Mouse (Mus musculus) liver, embryonic 12.5 days (tissue): ENCODE measurements around the gene Sult1a1. TPM values are rescaled to one million over a fixed set of nuclear protein-coding genes. Genes with fewer than 3 reads are reported as not detected.

Experiments used
- ATAC-seq: fragments of 200-750 bp; cut with Nextera tagmentation; 2 replicates; pipeline ENCODE4 v1.8.0; 2017; ENCODE audit warnings: moderate number of reproducible peaks, mild to moderate bottlenecking, moderate library complexity
- H3K27ac ChIP-seq: fragments of 300-500 bp; sonication (generic); 2 replicates; pipeline ENCODE4 v1.5.1; 2016; ENCODE audit warnings: mild to moderate bottlenecking
- H3K27me3 ChIP-seq: fragments of 300-500 bp; sonication (generic); replicated peaks from 2 replicates; pipeline ENCODE4 v1.6.1; 2016; ENCODE audit warnings: mild to moderate bottlenecking, moderate library complexity
- H3K36me3 ChIP-seq: fragments of 300-500 bp; sonication (generic); 2 replicates; pipeline ENCODE4 v1.6.1; 2016; ENCODE audit warnings: mild to moderate bottlenecking, moderate library complexity
- H3K4me1 ChIP-seq: fragments of 300-500 bp; sonication (generic); 2 replicates; pipeline ENCODE4 v1.6.1; 2016
- H3K4me2 ChIP-seq: fragments of 300-500 bp; sonication (generic); 2 replicates; pipeline ENCODE4 v1.6.1; 2016; ENCODE audit warnings: mild to moderate bottlenecking, moderate library complexity
- H3K4me3 ChIP-seq: fragments of 300-500 bp; sonication (generic); 2 replicates; pipeline ENCODE4 v1.5.1; 2016; ENCODE audit warnings: mild to moderate bottlenecking, moderate library complexity
- H3K9ac ChIP-seq: fragments of 300-500 bp; sonication (generic); 2 replicates; pipeline ENCODE4 v1.6.1; 2016; ENCODE audit warnings: mild to moderate bottlenecking, moderate library complexity
- H3K9me3 ChIP-seq: fragments of 300-500 bp; sonication (generic); replicated peaks from 2 replicates; pipeline ENCODE4 v1.6.1; 2016; ENCODE audit warnings: mild to moderate bottlenecking, moderate library complexity
- WGBS: fragments of 180-500 bp; shearing (Covaris S2); methylation state at CpG from one replicate; pipeline ENCODE4 v1.1.7; 2016; ENCODE audit not compliant: insufficient replicate concordance; 5-methylcytosine and 5-hydroxymethylcytosine counted together
- polyA plus RNA-seq: library from polyadenylated mRNA; unstranded; fragments of >200 nt; fragmentation: Nextera tagmentation; extraction: Ambion mirVana; gene quantifications from 2 replicates; pipeline ENCODE4 v1.2.1, GENCODE M21; 2016

The Sult1a1 gene
- polyA plus RNA-seq, 1 experiment from 2014 or later = 0.50 TPM

GRCm38 (mm10) chr7:126632478-126632877 is 43.8 kb downstream of the Sult1a1 start:
- Histone ChIP-seq H3K9ac (no peak overlapping the region), H3K27me3 (no peaks in the 10 kb centered on the region), H3K4me1 (peaks cover 20% of the 10 kb centered on the region), H3K9me3 (no peaks in the 10 kb centered on the region), H3K27ac (no peak overlapping the region), H3K4me3 (no peak overlapping the region), H3K4me2 (no peak overlapping the region; the same call in 1 of the 2 replicates), H3K36me3 (no peaks in the 10 kb centered on the region)
- WGBS = 21% methylated on average over 2 of the region's 2 CpGs
- peak; percentile 60; the same call in 1 of the 2 replicates for ATAC-seq

- Histone ChIP-seq H3K9me3 (no peaks in the 10 kb centered on the region), H3K9ac (no peak within 1 kb of the TSS), H3K4me1 (peaks cover 22% of the 10 kb centered on the region), H3K4me2 (no peak within 1 kb of the TSS), H3K27ac (no peak within 1 kb of the TSS), H3K27me3 (no peaks in the 10 kb centered on the region), H3K36me3 (no peaks in the 10 kb centered on the region), H3K4me3 (no peak within 1 kb of the TSS)
- no peak for ATAC-seq
- 78% methylated on average over 4 of the region's 4 CpGs for WGBS
These were observed 45.3 kb downstream of the Sult1a1 start, which contains the start of gene Nupr1 for GRCm38 (mm10) chr7:126630824-126631518. Nupr1 (minus strand) TSS chr7:126630861.

GRCm38 (mm10) chr7:126629915-126630314 is 46.3 kb downstream of the Sult1a1 start:
- no peaks in the 10 kb centered on the region for H3K27me3 ChIP-seq
- WGBS = 52% methylated on average over 3 of the region's 3 CpGs
- no peaks in the 10 kb centered on the region for H3K9me3 ChIP-seq
- no peaks in the 10 kb centered on the region for H3K36me3 ChIP-seq
- H3K9ac ChIP-seq = no peak overlapping the region
- no peak overlapping the region for H3K4me2 ChIP-seq
- peaks cover 33% of the 10 kb centered on the region for H3K4me1 ChIP-seq
- H3K4me3 ChIP-seq = no peak overlapping the region
- no peak overlapping the region for H3K27ac ChIP-seq
- ATAC-seq = no peak

GRCm38 (mm10) chr7:126628111-126628510 is 48.1 kb downstream of the Sult1a1 start:
- no peak for ATAC-seq
- WGBS = 64% methylated on average over 6 of the region's 6 CpGs
- no peak overlapping the region for H3K9ac ChIP-seq

GRCm38 (mm10) chr7:126625807-126626600 is 50.2 kb downstream of the Sult1a1 start:
- Histone ChIP-seq H3K36me3 (no peaks in the 10 kb centered on the region), H3K27ac (no peak overlapping the region), H3K4me2 (peak overlapping the region; percentile 50), H3K4me3 (no peak overlapping the region), H3K9me3 (no peaks in the 10 kb centered on the region), H3K4me1 (peaks cover 57% of the 10 kb centered on the region), H3K27me3 (no peaks in the 10 kb centered on the region), H3K9ac (peak overlapping the region; percentile 28; the same call in 1 of the 2 replicates)
- WGBS = 75% methylated on average over 3 of the region's 3 CpGs
- no peak for ATAC-seq

More at GRCm38 (mm10) chr7:126628111-126628510, 48.1 kb downstream of the Sult1a1 start:
- Histone ChIP-seq H3K27ac (no peak overlapping the region), H3K9me3 (no peaks in the 10 kb centered on the region), H3K4me1 (peaks cover 51% of the 10 kb centered on the region), H3K36me3 (no peaks in the 10 kb centered on the region), H3K4me3 (no peak overlapping the region), H3K4me2 (no peak overlapping the region), H3K27me3 (no peaks in the 10 kb centered on the region)

GRCm38 (mm10) chr7:126625369-126625768 is 50.9 kb downstream of the Sult1a1 start:
- H3K36me3 ChIP-seq = no peaks in the 10 kb centered on the region
- H3K27me3 ChIP-seq = no peaks in the 10 kb centered on the region
- WGBS = 20% methylated on average over 6 of the region's 6 CpGs
- no peaks in the 10 kb centered on the region for H3K9me3 ChIP-seq
- H3K9ac ChIP-seq = peak overlapping the region; percentile 28
- H3K4me2 ChIP-seq = peak overlapping the region; percentile 50
- H3K4me3 ChIP-seq = peak overlapping the region; percentile 18
- peaks cover 57% of the 10 kb centered on the region for H3K4me1 ChIP-seq
- peak; percentile 79 for ATAC-seq
- H3K27ac ChIP-seq = no peak overlapping the region

GRCm38 (mm10) chr7:126624774-126625173 is 51.5 kb downstream of the Sult1a1 start:
- no peaks in the 10 kb centered on the region for H3K9me3 ChIP-seq
- peak overlapping the region; percentile 50 for H3K4me2 ChIP-seq
- no peaks in the 10 kb centered on the region for H3K36me3 ChIP-seq
- H3K27ac ChIP-seq = no peak overlapping the region
- H3K9ac ChIP-seq = no peak overlapping the region
- no peak for ATAC-seq
- WGBS = 67% methylated on average over 16 of the region's 16 CpGs
- H3K4me3 ChIP-seq = peak overlapping the region; percentile 18
- no peaks in the 10 kb centered on the region for H3K27me3 ChIP-seq
- H3K4me1 ChIP-seq = peaks cover 57% of the 10 kb centered on the region

GRCm38 (mm10) chr7:126623381-126623780 is 52.9 kb downstream of the Sult1a1 start:
- no peak overlapping the region for H3K9ac ChIP-seq
- no peaks in the 10 kb centered on the region for H3K36me3 ChIP-seq
- H3K9me3 ChIP-seq = no peaks in the 10 kb centered on the region
- H3K4me1 ChIP-seq = peaks cover 55% of the 10 kb centered on the region
- peak overlapping the region; percentile 4; the same call in 1 of the 2 replicates for H3K4me2 ChIP-seq
- ATAC-seq = no peak
- H3K4me3 ChIP-seq = no peak overlapping the region
- no peaks in the 10 kb centered on the region for H3K27me3 ChIP-seq
- WGBS = 23% methylated on average over 1 of the region's 1 CpGs
- H3K27ac ChIP-seq = no peak overlapping the region

Other genes starting within 250 kb of the Sult1a1 start
- 9.6 and 10.2 TPM in 2 replicates for gene Rabep2, start 247.7 kb downstream of the Sult1a1 start, polyA plus RNA-seq
- gene Atp2a1, start 213.3 kb downstream of the Sult1a1 start, polyA plus RNA-seq = 0.17 and 1.5 TPM in 2 replicates
- 17.0 and 17.5 TPM in 2 replicates for gene Sh2b1, start 201.0 kb downstream of the Sult1a1 start, polyA plus RNA-seq
- 120 and 129 TPM in 2 replicates for gene Tufm, start 189.1 kb downstream of the Sult1a1 start, polyA plus RNA-seq
- gene Atxn2l, start 173.0 kb downstream of the Sult1a1 start, polyA plus RNA-seq = 48.7 and 49.4 TPM in 2 replicates
- gene Eif3c, start 110.0 kb downstream of the Sult1a1 start, polyA plus RNA-seq = 157 and 164 TPM in 2 replicates
- gene Apobr, start 91.5 kb downstream of the Sult1a1 start, polyA plus RNA-seq = 0.77 and 1.1 TPM in 2 replicates
- gene Cln3, start 90.6 kb downstream of the Sult1a1 start, polyA plus RNA-seq = 12.5 TPM in 2 replicates
- gene Il27, start 81.5 kb downstream of the Sult1a1 start, polyA plus RNA-seq = not detected in 2 replicates
- 3.2 and 3.7 TPM in 2 replicates for gene Nupr1, start 45.6 kb downstream of the Sult1a1 start, polyA plus RNA-seq
- 36.3 and 42.4 TPM in 2 replicates for gene Sgf29, start 27.1 kb downstream of the Sult1a1 start, polyA plus RNA-seq
- 134 and 153 TPM in 2 replicates for gene Bola2, start 19.0 kb upstream of the Sult1a1 start, polyA plus RNA-seq
- gene Slx1b, start 19.4 kb upstream of the Sult1a1 start, polyA plus RNA-seq = 4.5 and 5.1 TPM in 2 replicates
- gene Coro1a, start 31.4 kb upstream of the Sult1a1 start, polyA plus RNA-seq = 77.9 and 86.6 TPM in 2 replicates
- gene Mapk3, start 83.2 kb upstream of the Sult1a1 start, polyA plus RNA-seq = 23.7 and 25.0 TPM in 2 replicates
- gene Gdpd3, start 89.9 kb upstream of the Sult1a1 start, polyA plus RNA-seq = 0.54 and 0.78 TPM in 2 replicates
- 77.2 and 78.5 TPM in 2 replicates for gene Ypel3, start 100.5 kb upstream of the Sult1a1 start, polyA plus RNA-seq
- 0.33 and 0.50 TPM in 2 replicates for gene Tbx6, start 105.1 kb upstream of the Sult1a1 start, polyA plus RNA-seq
- 191 and 205 TPM in 2 replicates for gene Ppp4c, start 116.1 kb upstream of the Sult1a1 start, polyA plus RNA-seq
- gene Fam57b, start 121.2 kb upstream of the Sult1a1 start, polyA plus RNA-seq = not detected in 2 replicates
- not detected in 2 replicates for gene 4930451I11Rik, start 155.2 kb upstream of the Sult1a1 start, polyA plus RNA-seq
- gene Doc2a, start 171.0 kb upstream of the Sult1a1 start, polyA plus RNA-seq = 0.15 and 0.24 TPM in 2 replicates
- gene Hirip3, start 185.5 kb upstream of the Sult1a1 start, polyA plus RNA-seq = 20.3 and 22.0 TPM in 2 replicates
- gene Ino80e, start 185.9 kb upstream of the Sult1a1 start, polyA plus RNA-seq = 70.5 and 73.0 TPM in 2 replicates
- 20.1 and 20.6 TPM in 2 replicates for gene Taok2, start 208.3 kb upstream of the Sult1a1 start, polyA plus RNA-seq
- gene Tmem219, start 246.5 kb upstream of the Sult1a1 start, polyA plus RNA-seq = 16.7 and 16.9 TPM in 2 replicates